Mouse (Mus musculus) heart, adult 2 months (tissue): ENCODE measurements around the gene Mdc1.

Experiments used
- CTCF ChIP-seq: fragments of 200-600 bp; IDR thresholded peaks from 2 replicates; pipeline ENCODE4 v1.8.1; 2022; ENCODE audit warnings: antibody characterized with exemption, mild to moderate bottlenecking, moderate library complexity
- EP300 ChIP-seq: fragments of 200-500 bp; IDR thresholded peaks from 2 replicates; pipeline ENCODE4 v1.6.1; 2011; ENCODE audit warnings: low read depth, low read length, control low read depth; ENCODE audit not compliant: insufficient read depth

GRCm38 (mm10) chr17:35843514-35843913, 2.2 kb downstream of the Mdc1 start:
- peak; percentile 62 for TF ChIP-seq CTCF
- TF ChIP-seq EP300, result no peak
